Mouse (Mus musculus) cerebellum, adult 9-11 months (tissue): ENCODE results near the gene Vmn2r42.
"Not testable (repeated sequence)": the region's sequence is repeated elsewhere in the genome, so short reads cannot be mapped to it uniquely, and the experiment has no call there.

Source experiments
- DNase-seq: peaks from one replicate; pipeline ENCODE4 v3.0.0; 2022

Vmn2r42 gene

GRCm38 (mm10) chr7:8200220-8200619 is at the start of gene Vmn2r42:
Vmn2r42 (minus strand) TSS chr7:8200320.
- DNase-seq = not testable (repeated sequence)

- not testable (repeated sequence) for DNase-seq
These were observed 38.6 kb downstream of the Vmn2r42 start, which contains the start of gene Vmn2r41 for GRCm38 (mm10) chr7:8161554-8161953. Vmn2r41 (minus strand) TSS chr7:8161654.
